Mouse (Mus musculus) G1E (cell line): Measurements from ENCODE around the gene Alg6.

ENCODE experiments used
- CTCF ChIP-seq: IDR thresholded peaks from 2 replicates; pipeline ENCODE4 v1.5.1; 2012; ENCODE audit warnings: low read depth, low read length, inconsistent platforms, mixed read lengths
- GATA1 ChIP-seq: IDR thresholded peaks from 2 replicates; pipeline ENCODE4 v1.6.1; 2012; ENCODE audit warnings: borderline replicate concordance, low read length, inconsistent platforms, mixed read lengths
- GATA2 ChIP-seq: IDR thresholded peaks from 2 replicates; pipeline ENCODE4 v1.6.1; 2012; ENCODE audit warnings: low read depth, low read length, inconsistent platforms, borderline replicate concordance
- POLR2AphosphoS5 ChIP-seq: IDR thresholded peaks from 2 replicates; pipeline ENCODE4 v1.6.1; 2012; ENCODE audit warnings: low read depth, low read length, inconsistent platforms; ENCODE audit not compliant: insufficient replicate concordance
- TAL1 ChIP-seq: conservative IDR thresholded peaks from 2 replicates; pipeline ENCODE4 v1.6.1; 2012; ENCODE audit warnings: low read depth, low read length, inconsistent platforms, mixed read lengths

DNA sequence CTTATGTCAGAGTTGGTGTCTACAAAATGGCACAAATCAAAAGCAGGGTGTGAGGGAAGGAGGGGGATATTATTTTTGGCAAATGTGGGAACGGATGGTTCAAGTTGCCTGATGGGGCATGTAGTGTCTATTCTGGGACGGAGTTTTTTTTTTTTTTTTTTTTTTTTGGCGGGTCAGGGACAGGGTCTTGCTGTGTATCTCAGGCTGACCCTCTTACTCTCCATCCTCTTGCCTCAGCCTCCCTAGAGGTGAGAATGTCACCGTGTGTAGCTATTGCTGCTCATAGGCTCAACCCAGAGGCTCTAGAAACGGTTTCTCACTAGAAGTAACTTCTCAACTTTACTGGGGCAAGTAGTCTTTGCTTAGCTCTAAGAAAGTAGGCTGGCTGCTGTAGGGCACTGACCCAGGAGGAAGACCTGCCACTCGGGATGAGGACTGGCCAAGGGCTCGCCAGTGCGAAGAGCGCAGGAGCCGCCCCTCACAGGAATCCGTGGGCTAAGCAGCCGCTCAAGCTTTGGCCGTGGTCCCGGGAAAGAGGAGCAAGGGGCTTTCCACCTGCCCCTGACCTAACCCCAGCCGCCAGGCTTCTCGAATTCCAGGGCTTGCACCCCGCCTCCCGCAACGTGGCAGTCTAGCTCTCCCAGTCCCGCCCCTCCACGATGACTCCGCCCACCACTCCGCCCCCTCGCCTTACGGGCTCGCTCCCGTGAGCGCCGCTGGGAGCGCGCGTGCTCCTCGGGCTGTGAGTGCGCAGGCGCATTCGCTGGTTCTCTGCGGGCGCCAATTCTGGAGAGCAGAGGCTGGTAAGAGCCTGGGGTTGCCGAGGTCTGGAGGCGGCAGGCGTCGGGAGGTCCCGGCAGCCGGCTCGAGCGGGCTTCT is at the start of gene Alg6:
- TF ChIP-seq GATA1 (no peak), CTCF (no peak), GATA2 (no peak), TAL1 (no peak), POLR2AphosphoS5 (no peak)
